Mouse (Mus musculus) forebrain, embryonic 14.5 days (tissue): ENCODE measurements around the gene Zfp597. TPM values are rescaled to one million over a fixed set of nuclear protein-coding genes. Genes with fewer than 3 reads are reported as not detected.

ENCODE experiments used
- ATAC-seq: fragments of 200-750 bp; cut with Nextera tagmentation; 2 replicates; pipeline ENCODE4 v1.8.0; 2017; ENCODE audit warnings: mild to moderate bottlenecking, moderate library complexity
- DNase-seq: peaks from one replicate; pipeline ENCODE4 v3.0.0-alpha.2; 2015; ENCODE audit warnings: low spot score
- H3K27ac ChIP-seq: fragments of 300-500 bp; sonication (generic); 2 replicates; pipeline ENCODE4 v1.5.1; 2014; ENCODE audit warnings: low read depth, mild to moderate bottlenecking, control low read depth, low read length, moderate library complexity
- H3K27me3 ChIP-seq: fragments of 300-500 bp; sonication (generic); replicated peaks from 2 replicates; pipeline ENCODE4 v1.6.1; 2014; ENCODE audit warnings: low read length, control low read depth, mixed read lengths; ENCODE audit not compliant: control insufficient read depth, insufficient read depth
- H3K36me3 ChIP-seq: fragments of 300-500 bp; sonication (generic); 2 replicates; pipeline ENCODE4 v1.6.1; 2014; ENCODE audit warnings: low read length, control low read depth; ENCODE audit not compliant: control insufficient read depth, insufficient read depth
- H3K4me1 ChIP-seq: fragments of 300-500 bp; sonication (generic); 2 replicates; pipeline ENCODE4 v1.6.1; 2014; ENCODE audit warnings: antibody characterized with exemption, low read length, control low read depth; ENCODE audit not compliant: control insufficient read depth, insufficient read depth
- H3K4me2 ChIP-seq: fragments of 300-500 bp; sonication (generic); 2 replicates; pipeline ENCODE4 v1.6.1; 2014; ENCODE audit warnings: mild to moderate bottlenecking, control low read depth, low read length
- H3K4me3 ChIP-seq: fragments of 300-500 bp; sonication (generic); 2 replicates; pipeline ENCODE4 v1.5.1; 2014; ENCODE audit warnings: low read depth, low read length, control low read depth
- H3K9ac ChIP-seq: fragments of 300-500 bp; sonication (generic); 2 replicates; pipeline ENCODE4 v1.6.1; 2014; ENCODE audit warnings: mild to moderate bottlenecking, low read length, control low read depth, moderate library complexity
- H3K9me3 ChIP-seq: fragments of 300-500 bp; sonication (generic); replicated peaks from 2 replicates; pipeline ENCODE4 v1.6.1; 2016; ENCODE audit warnings: low read length, control low read depth, mixed read lengths; ENCODE audit not compliant: control insufficient read depth
- WGBS: fragments of 180-500 bp; shearing (Covaris S2); extraction: QIAGEN DNeasy Blood & Tissue Kit; methylation state at CpG from one replicate; pipeline ENCODE4 v1.1.7; 2014; 5-methylcytosine and 5-hydroxymethylcytosine counted together
- polyA plus RNA-seq: library from polyadenylated mRNA; unstranded; fragments of >200 nt; fragmentation: Nextera tagmentation; extraction: Ambion mirVana; gene quantifications from 2 replicates; pipeline ENCODE4 v1.2.1, GENCODE M21; 2014

The Zfp597 gene
- polyA plus RNA-seq, 1 experiment from 2014 or later = 12.6 TPM

DNA sequence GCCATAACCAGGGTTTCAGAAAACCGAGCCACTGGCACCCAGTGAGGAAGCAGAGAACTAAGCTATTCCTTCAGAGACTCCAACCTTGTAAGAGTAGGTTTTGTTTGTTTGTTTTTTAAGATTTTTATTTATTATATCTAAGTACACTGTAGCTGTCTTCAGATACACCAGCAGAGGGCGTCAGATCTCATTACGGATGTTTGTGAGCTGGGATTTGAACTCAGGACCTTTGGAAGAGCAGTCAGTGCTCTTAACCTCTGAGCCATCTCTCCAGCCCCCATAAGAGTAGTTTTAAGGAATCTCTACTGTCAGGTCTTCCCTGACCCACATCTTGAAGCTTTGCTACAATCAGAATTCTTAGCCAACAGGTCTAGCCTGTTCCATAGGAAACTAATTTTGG, 35.9 kb downstream of the Zfp597 start:
- DNase-seq = no peak
- no peaks in the 10 kb centered on the region for H3K36me3 ChIP-seq
- H3K9ac ChIP-seq = no peak overlapping the region

DNA sequence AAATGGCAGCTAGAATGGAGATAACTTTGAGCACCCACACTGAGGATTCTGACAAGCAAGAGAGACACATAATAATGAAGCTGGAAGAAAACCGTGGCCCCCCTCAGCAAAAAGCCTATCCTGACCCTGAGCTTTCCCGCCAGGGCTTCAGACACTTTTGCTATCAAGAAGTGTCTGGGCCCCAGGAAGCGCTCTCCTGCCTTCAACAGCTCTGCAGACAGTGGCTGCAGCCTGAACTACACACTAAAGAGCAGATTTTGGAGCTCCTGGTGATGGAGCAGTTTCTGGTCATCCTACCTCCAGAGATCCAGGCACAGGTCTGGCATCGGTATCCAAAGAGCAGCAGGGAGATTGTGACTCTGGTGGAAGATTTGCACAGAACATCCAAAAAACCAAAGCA, 36.5 kb downstream of the Zfp597 start:
- WGBS = 70% methylated on average over 4 of the region's 4 CpGs
- DNase-seq = no peak
- Histone ChIP-seq H3K4me2 (peak overlapping the region; percentile 62), H3K27me3 (no peaks in the 10 kb centered on the region), H3K27ac (no peak overlapping the region), H3K4me3 (peak overlapping the region; percentile 61), H3K36me3 (no peaks in the 10 kb centered on the region), H3K4me1 (peaks cover 5% of the 10 kb centered on the region), H3K9ac (peak overlapping the region; percentile 74), H3K9me3 (no peaks in the 10 kb centered on the region)
- ATAC-seq = no peak

More for the DNA sequence above, 35.9 kb downstream of the Zfp597 start:
- Histone ChIP-seq H3K27ac (no peak overlapping the region), H3K27me3 (no peaks in the 10 kb centered on the region), H3K9me3 (no peaks in the 10 kb centered on the region), H3K4me2 (no peak overlapping the region), H3K4me3 (no peak overlapping the region), H3K4me1 (peaks cover 5% of the 10 kb centered on the region)
- WGBS = 78% methylated on average over 3 of the region's 3 CpGs
- ATAC-seq = no peak

DNA sequence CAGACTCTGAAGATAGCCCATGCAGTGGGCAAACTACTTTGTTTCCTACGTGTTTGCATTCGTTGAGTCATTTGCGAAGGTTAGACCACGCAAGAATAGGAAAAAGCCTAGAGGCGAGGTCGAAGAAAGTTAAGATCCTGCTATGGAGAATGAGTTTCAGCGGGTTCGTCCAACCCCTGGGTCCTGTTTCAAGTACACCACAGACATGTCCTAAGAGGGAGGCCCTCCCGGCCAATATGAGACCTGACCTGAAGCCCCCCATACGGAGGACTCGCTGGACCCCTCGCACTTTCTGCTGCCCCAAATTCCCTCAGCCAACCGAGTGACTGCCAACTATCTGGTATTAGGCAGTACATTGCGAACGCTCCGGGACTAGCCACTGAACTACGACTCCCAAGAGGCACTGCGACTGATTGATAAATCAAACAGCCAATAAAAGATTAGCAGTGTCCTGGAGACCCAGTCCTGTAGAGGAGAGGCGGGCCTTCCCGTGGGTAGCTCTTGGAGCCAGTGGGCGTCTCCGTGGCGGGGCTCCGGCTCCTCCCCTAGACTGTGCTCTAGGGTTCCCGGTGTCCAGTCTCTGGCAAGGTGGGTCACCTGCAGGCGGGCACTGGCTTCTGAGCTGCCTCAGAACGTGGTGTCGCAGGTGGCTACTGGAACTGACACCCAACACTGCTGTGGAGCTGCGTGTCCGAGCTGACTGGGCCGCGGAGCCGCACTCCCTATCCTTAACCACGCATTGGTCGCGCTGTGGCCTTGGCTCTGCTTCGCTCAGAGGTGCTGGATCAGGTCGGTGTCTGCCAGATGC, 37.4 kb downstream of the Zfp597 start, which contains the start of gene Zfp174:
Gene Zfp174 (plus strand): TSS at position 558 of the 808 bp plus-strand sequence.
- Histone ChIP-seq H3K9ac (peak within 1 kb of the TSS; percentile 74), H3K4me3 (peak within 1 kb of the TSS; percentile 61), H3K9me3 (no peaks in the 10 kb centered on the region), H3K4me2 (peak within 1 kb of the TSS; percentile 62), H3K27me3 (no peaks in the 10 kb centered on the region), H3K4me1 (peaks cover 5% of the 10 kb centered on the region), H3K36me3 (no peaks in the 10 kb centered on the region), H3K27ac (no peak within 1 kb of the TSS)
- WGBS = 4% methylated on average over 38 of the region's 38 CpGs
- DNase-seq (peak; percentile 99), ATAC-seq (peak; percentile 99)

DNA sequence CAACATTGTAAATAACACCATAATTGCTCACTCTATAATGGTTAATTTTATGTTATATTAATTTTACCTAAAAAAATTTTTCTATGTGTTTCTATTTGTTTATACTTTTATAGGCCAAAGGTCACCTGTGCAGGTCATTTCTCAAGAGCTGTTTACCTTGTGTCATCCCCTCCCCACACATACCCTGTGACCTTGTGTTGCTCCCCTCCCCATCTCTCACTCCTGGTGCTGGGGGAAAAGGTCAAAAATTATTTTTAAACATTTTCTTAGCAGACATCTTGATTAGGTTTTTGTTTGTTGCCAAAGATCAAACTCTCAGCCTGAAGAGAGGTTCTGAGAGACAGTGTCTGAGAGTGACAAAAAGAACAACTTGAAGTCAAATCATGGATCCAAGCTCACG, 40.6 kb downstream of the Zfp597 start:
- Histone ChIP-seq H3K36me3 (no peaks in the 10 kb centered on the region), H3K4me1 (peaks cover 5% of the 10 kb centered on the region), H3K4me3 (no peak overlapping the region), H3K27me3 (no peaks in the 10 kb centered on the region), H3K27ac (no peak overlapping the region), H3K4me2 (no peak overlapping the region), H3K9ac (no peak overlapping the region), H3K9me3 (no peaks in the 10 kb centered on the region)
- DNase-seq = no peak
- WGBS = 73% methylated on average over 1 of the region's 1 CpGs
- no peak for ATAC-seq

DNA sequence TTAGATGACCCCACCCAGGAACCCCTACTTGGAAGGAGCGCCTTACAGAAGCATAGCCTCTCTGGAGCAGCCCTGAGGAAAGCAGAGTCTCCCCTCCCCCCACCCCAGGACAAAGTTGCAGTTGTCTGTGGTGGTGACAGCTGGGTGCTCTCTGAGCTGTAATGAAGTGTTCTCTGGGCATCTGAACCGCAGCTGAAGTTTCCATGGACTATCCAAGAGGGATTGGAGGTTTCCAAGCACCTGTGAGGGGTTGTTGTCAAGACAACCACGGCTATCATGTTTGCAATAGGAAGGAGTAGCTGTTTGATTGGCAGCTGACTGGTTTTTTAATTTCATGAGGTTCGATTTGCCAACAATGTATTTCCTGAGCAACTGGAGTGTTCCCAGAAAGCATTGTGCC, 41.4 kb downstream of the Zfp597 start:
- H3K4me2 ChIP-seq = no peak overlapping the region
- H3K9me3 ChIP-seq = no peaks in the 10 kb centered on the region
- no peak overlapping the region for H3K27ac ChIP-seq
- H3K4me3 ChIP-seq = no peak overlapping the region
- 44% methylated on average over 4 of the region's 4 CpGs for WGBS
- no peaks in the 10 kb centered on the region for H3K27me3 ChIP-seq
- no peaks in the 10 kb centered on the region for H3K36me3 ChIP-seq
- H3K4me1 ChIP-seq = peaks cover 3% of the 10 kb centered on the region
- DNase-seq = peak; percentile 5
- no peak for ATAC-seq
- H3K9ac ChIP-seq = no peak overlapping the region

DNA sequence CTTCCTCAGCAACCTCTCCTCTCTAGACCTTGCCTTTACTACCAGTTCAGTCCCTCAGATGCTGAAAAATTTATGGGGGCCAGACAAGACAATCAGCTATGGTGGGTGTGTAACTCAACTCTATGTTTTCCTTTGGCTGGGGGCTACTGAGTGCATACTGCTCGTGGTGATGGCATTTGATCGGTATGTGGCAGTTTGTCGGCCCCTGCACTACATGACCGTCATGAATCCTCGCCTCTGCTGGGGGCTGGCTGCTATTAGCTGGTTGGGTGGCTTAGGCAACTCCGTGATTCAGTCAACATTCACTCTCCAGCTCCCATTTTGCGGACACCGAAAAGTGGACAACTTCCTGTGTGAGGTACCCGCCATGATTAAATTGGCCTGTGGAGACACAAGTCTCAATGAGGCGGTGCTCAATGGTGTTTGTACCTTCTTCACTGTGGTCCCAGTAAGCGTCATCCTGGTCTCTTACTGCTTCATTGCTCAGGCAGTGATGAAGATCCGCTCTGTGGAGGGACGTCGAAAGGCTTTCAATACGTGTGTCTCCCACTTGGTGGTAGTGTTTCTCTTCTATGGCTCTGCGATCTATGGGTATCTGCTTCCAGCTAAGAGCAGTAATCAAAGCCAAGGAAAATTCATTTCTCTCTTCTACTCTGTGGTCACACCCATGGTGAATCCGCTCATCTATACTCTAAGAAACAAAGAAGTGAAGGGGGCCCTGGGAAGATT, 45.0 kb downstream of the Zfp597 start:
- no peak overlapping the region for H3K4me2 ChIP-seq
- no peak overlapping the region for H3K9ac ChIP-seq
- H3K27me3 ChIP-seq = no peaks in the 10 kb centered on the region
- no peak overlapping the region for H3K4me3 ChIP-seq
- no peaks in the 10 kb centered on the region for H3K4me1 ChIP-seq
- DNase-seq (peak; percentile 38), ATAC-seq (no peak)
- no peaks in the 10 kb centered on the region for H3K9me3 ChIP-seq
- no peaks in the 10 kb centered on the region for H3K36me3 ChIP-seq
- H3K27ac ChIP-seq = no peak overlapping the region
- 66% methylated on average over 17 of the region's 17 CpGs for WGBS

DNA sequence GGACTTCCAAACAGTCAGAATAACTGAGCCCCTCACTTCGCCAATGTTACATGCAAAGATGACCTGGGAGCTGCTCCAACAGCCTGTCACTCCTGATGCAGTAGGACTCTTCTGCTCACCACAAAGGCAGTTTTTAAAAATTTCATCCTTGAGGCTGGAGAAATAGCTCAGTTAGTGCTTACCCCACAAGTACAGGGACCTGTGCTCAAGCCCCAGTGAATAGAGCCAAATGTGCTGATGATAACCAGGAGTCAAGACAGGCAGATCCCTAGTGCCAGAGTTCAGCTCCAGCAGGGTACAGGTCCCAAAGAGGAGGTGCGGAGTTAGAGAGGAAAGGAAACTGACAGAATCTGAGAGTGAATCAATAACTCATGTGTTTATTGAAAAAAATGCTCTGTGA, 48.9 kb downstream of the Zfp597 start:
- H3K4me2 ChIP-seq = no peak overlapping the region
- DNase-seq (no peak), ATAC-seq (no peak)
- H3K27me3 ChIP-seq = no peaks in the 10 kb centered on the region
- H3K9me3 ChIP-seq = no peaks in the 10 kb centered on the region
- H3K27ac ChIP-seq = no peak overlapping the region
- no peak overlapping the region for H3K9ac ChIP-seq
- no peaks in the 10 kb centered on the region for H3K36me3 ChIP-seq
- no peaks in the 10 kb centered on the region for H3K4me1 ChIP-seq
- WGBS = 86% methylated on average over 2 of the region's 2 CpGs
- no peak overlapping the region for H3K4me3 ChIP-seq

DNA sequence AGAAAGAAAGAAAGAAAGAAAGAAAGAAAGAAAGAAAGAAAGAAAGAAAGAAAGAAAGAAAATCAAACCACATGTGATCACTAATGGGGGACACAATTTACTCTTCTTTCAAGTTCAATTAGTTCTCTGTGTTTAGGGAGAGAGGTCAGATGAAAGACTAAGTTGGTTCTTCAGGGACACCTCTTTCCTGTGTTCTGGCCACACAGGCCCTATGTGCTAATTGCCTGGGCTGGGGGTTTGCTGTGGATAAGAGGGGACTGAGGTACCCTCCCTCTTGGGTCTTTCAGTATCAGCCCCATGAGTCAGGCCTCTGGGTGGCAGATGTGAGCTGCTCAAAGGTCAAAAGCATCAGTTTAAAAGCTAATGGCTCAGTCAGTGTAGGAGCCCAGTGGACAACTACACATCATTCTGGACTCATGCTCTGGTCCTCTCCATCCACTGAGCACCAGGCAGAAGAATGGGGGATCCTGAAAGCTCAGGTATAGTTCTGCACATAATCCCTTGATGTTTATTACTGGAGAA, 53.7 kb downstream of the Zfp597 start, which contains the start of gene Olfr15:
Gene Olfr15 (plus strand): TSS at position 291 of the 522 bp plus-strand sequence.
- ATAC-seq (no peak), DNase-seq (no peak)
- H3K4me3 ChIP-seq = no peak within 1 kb of the TSS
- H3K4me1 ChIP-seq = no peaks in the 10 kb centered on the region
- H3K27me3 ChIP-seq = no peaks in the 10 kb centered on the region
- no peak within 1 kb of the TSS for H3K9ac ChIP-seq
- no peak within 1 kb of the TSS for H3K4me2 ChIP-seq
- H3K36me3 ChIP-seq = no peaks in the 10 kb centered on the region
- no peak within 1 kb of the TSS for H3K27ac ChIP-seq
- no peaks in the 10 kb centered on the region for H3K9me3 ChIP-seq

DNA sequence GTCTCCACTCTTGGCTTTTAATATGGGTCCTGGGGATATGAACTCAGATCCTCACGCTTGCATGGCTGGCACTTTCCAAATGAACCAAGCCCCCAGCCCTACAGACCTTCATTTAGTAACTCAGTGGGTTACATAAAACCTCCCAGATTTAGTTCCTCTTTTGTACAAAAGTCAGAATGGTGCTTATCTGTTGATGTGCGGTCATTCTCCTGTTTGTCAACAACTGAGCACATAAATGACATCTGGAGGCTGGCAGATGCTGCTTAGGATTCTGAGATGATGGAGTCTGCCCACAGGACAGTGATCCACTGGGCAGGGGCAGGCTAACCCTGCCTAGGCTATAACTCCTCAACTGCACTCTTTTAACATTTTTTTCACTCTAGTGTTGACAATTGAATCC, 54.6 kb downstream of the Zfp597 start:
- no peak for ATAC-seq
- no peak overlapping the region for H3K27ac ChIP-seq
- no peak for DNase-seq
- H3K4me1 ChIP-seq = no peaks in the 10 kb centered on the region
- no peak overlapping the region for H3K4me2 ChIP-seq
- WGBS = 84% methylated on average over 2 of the region's 2 CpGs
- H3K4me3 ChIP-seq = no peak overlapping the region
- no peaks in the 10 kb centered on the region for H3K36me3 ChIP-seq
- no peak overlapping the region for H3K9ac ChIP-seq
- no peaks in the 10 kb centered on the region for H3K27me3 ChIP-seq
- no peaks in the 10 kb centered on the region for H3K9me3 ChIP-seq
